Mouse (Mus musculus): ENCODE data around the gene Atp6v1g2. TPM values are rescaled to one million over a fixed set of nuclear protein-coding genes. Genes with fewer than 3 reads are reported as not detected.
A peak's percentile ranks its signal among the peaks of the same experiment; 100 is the strongest.

Atp6v1g2 gene
- total and polyA plus RNA-seq, 3 experiments = 2.4 to 5.0 (median 3.2) TPM

- no peaks in the 10 kb centered on the region for H3K9me3 ChIP-seq (replicated peaks)
- peak overlapping the region; percentile 8; the same call in 1 of the 2 replicates for H3K4me3 ChIP-seq (ENCODE audit: low read depth, low read length)
- DNase-seq (ENCODE audit: low spot score) (no peak), ATAC-seq (ENCODE audit: extremely low read depth, insufficient number of reproducible peaks, low FRiP score, poor library complexity, severe bottlenecking) (peak; percentile 32; the same call in 1 of the 2 replicates)
- peaks cover 71% of the 10 kb centered on the region for H3K27me3 ChIP-seq (ENCODE audit: insufficient read depth, low read length)
- no peaks in the 10 kb centered on the region for H3K36me3 ChIP-seq (replicated peaks)
- TF ChIP-seq GATA2 (IDR thresholded peaks at IDR 0.05; ENCODE audit: borderline replicate concordance, low read depth, low read length) (no peak), GATA1 (IDR thresholded peaks at IDR 0.05; ENCODE audit: borderline replicate concordance, low read length) (no peak), CTCF (IDR thresholded peaks at IDR 0.05; ENCODE audit: low read depth, low read length) (no peak), TAL1 (conservative IDR thresholded peaks at IDR 0.05; ENCODE audit: low read depth, low read length) (no peak), POLR2AphosphoS5 (IDR thresholded peaks at IDR 0.05; ENCODE audit: insufficient replicate concordance, low read depth, low read length) (no peak)
- peaks cover 39% of the 10 kb centered on the region for H3K4me1 ChIP-seq (ENCODE audit: insufficient read depth, low read depth, low read length)
Measured at GRCm38 (mm10) chr17:35201128-35201527, 32.3 kb upstream of the Atp6v1g2 start.

GRCm38 (mm10) chr17:35201787-35202186 is 31.7 kb upstream of the Atp6v1g2 start, which contains the start of gene Tnf:
TSS of gene Tnf (minus strand) at chr17:35202007.
- no peak for ATAC-seq (ENCODE audit: extremely low read depth, insufficient number of reproducible peaks, low FRiP score, poor library complexity, severe bottlenecking)
- DNase-seq (ENCODE audit: low spot score) = no peak
- peaks cover 72% of the 10 kb centered on the region for H3K27me3 ChIP-seq (ENCODE audit: insufficient read depth, low read length)
- no peaks in the 10 kb centered on the region for H3K9me3 ChIP-seq (replicated peaks)
- H3K4me1 ChIP-seq (ENCODE audit: insufficient read depth, low read depth, low read length) = peaks cover 34% of the 10 kb centered on the region
- no peaks in the 10 kb centered on the region for H3K36me3 ChIP-seq (replicated peaks)
- peak within 1 kb of the TSS; percentile 8; the same call in 1 of the 2 replicates for H3K4me3 ChIP-seq (ENCODE audit: low read depth, low read length)
- TF ChIP-seq GATA2 (IDR thresholded peaks at IDR 0.05; ENCODE audit: borderline replicate concordance, low read depth, low read length) (no peak), TAL1 (conservative IDR thresholded peaks at IDR 0.05; ENCODE audit: low read depth, low read length) (no peak), GATA1 (IDR thresholded peaks at IDR 0.05; ENCODE audit: borderline replicate concordance, low read length) (no peak), CTCF (IDR thresholded peaks at IDR 0.05; ENCODE audit: low read depth, low read length) (no peak), POLR2AphosphoS5 (IDR thresholded peaks at IDR 0.05; ENCODE audit: insufficient replicate concordance, low read depth, low read length) (no peak)

DNA sequence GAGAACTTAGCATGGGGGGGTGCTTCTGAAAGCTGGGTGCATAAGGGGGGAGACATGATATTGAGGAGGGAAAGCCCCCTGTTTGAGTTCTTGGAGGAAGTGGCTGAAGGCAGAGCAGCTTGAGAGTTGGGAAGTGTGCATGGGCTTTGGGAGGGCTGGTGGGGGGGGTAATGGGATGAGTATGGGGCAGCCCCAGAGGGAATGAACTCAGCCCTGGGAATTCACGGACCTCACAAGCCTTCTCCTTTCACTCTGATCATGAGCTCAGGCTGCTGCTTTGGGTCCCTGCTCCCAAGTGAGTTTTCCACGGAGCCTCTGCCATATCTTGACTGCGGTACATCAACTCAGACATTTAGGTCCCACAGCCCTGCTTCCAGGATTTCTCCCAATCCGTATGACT is 31.0 kb upstream of the Atp6v1g2 start:
- H3K9me3 ChIP-seq (replicated peaks) = no peaks in the 10 kb centered on the region
- ATAC-seq (ENCODE audit: extremely low read depth, insufficient number of reproducible peaks, low FRiP score, poor library complexity, severe bottlenecking) (no peak), DNase-seq (ENCODE audit: low spot score) (no peak)
- no peak for TF ChIP-seq GATA2 (IDR thresholded peaks at IDR 0.05; ENCODE audit: borderline replicate concordance, low read depth, low read length)
- TF ChIP-seq TAL1 (conservative IDR thresholded peaks at IDR 0.05; ENCODE audit: low read depth, low read length) = no peak
- TF ChIP-seq CTCF (IDR thresholded peaks at IDR 0.05; ENCODE audit: low read depth, low read length) = no peak
- no peak for TF ChIP-seq POLR2AphosphoS5 (IDR thresholded peaks at IDR 0.05; ENCODE audit: insufficient replicate concordance, low read depth, low read length)
- no peak for TF ChIP-seq GATA1 (IDR thresholded peaks at IDR 0.05; ENCODE audit: borderline replicate concordance, low read length)
- no peak overlapping the region for H3K4me3 ChIP-seq (ENCODE audit: low read depth, low read length)
- H3K36me3 ChIP-seq (replicated peaks) = no peaks in the 10 kb centered on the region
- peaks cover 73% of the 10 kb centered on the region for H3K27me3 ChIP-seq (ENCODE audit: insufficient read depth, low read length)
- H3K4me1 ChIP-seq (ENCODE audit: insufficient read depth, low read depth, low read length) = peaks cover 34% of the 10 kb centered on the region

- no peak for TF ChIP-seq GATA2 (IDR thresholded peaks at IDR 0.05; ENCODE audit: borderline replicate concordance, low read depth, low read length)
- TF ChIP-seq CTCF (IDR thresholded peaks at IDR 0.05; ENCODE audit: low read depth, low read length) = no peak
- no peak for TF ChIP-seq GATA1 (IDR thresholded peaks at IDR 0.05; ENCODE audit: borderline replicate concordance, low read length)
- no peak for TF ChIP-seq POLR2AphosphoS5 (IDR thresholded peaks at IDR 0.05; ENCODE audit: insufficient replicate concordance, low read depth, low read length)
- TF ChIP-seq TAL1 (conservative IDR thresholded peaks at IDR 0.05; ENCODE audit: low read depth, low read length) = no peak
- DNase-seq (ENCODE audit: low spot score) (no peak), ATAC-seq (ENCODE audit: extremely low read depth, insufficient number of reproducible peaks, low FRiP score, poor library complexity, severe bottlenecking) (no peak)
- H3K27me3 ChIP-seq (ENCODE audit: insufficient read depth, low read length) = peaks cover 81% of the 10 kb centered on the region
- H3K4me1 ChIP-seq (ENCODE audit: insufficient read depth, low read depth, low read length) = peaks cover 36% of the 10 kb centered on the region
- no peak within 1 kb of the TSS for H3K4me3 ChIP-seq (ENCODE audit: low read depth, low read length)
- H3K9me3 ChIP-seq (replicated peaks) = no peaks in the 10 kb centered on the region
- no peaks in the 10 kb centered on the region for H3K36me3 ChIP-seq (replicated peaks)
Measured at GRCm38 (mm10) chr17:35204494-35205379, 28.7 kb upstream of the Atp6v1g2 start, which contains the start of gene Lta. TSS of gene Lta (minus strand) at chr17:35205351.

- DNase-seq (ENCODE audit: low spot score) = no peak
- peaks cover 33% of the 10 kb centered on the region for H3K4me1 ChIP-seq (ENCODE audit: insufficient read depth, low read depth, low read length)
- peaks cover 81% of the 10 kb centered on the region for H3K27me3 ChIP-seq (ENCODE audit: insufficient read depth, low read length)
- H3K9me3 ChIP-seq (replicated peaks) = no peaks in the 10 kb centered on the region
- H3K4me3 ChIP-seq (ENCODE audit: low read depth, low read length) = no peak overlapping the region
- TF ChIP-seq TAL1 (conservative IDR thresholded peaks at IDR 0.05; ENCODE audit: low read depth, low read length) (no peak), POLR2AphosphoS5 (IDR thresholded peaks at IDR 0.05; ENCODE audit: insufficient replicate concordance, low read depth, low read length) (no peak), GATA2 (IDR thresholded peaks at IDR 0.05; ENCODE audit: borderline replicate concordance, low read depth, low read length) (no peak), GATA1 (IDR thresholded peaks at IDR 0.05; ENCODE audit: borderline replicate concordance, low read length) (no peak), CTCF (IDR thresholded peaks at IDR 0.05; ENCODE audit: low read depth, low read length) (no peak)
- no peak for ATAC-seq (ENCODE audit: extremely low read depth, insufficient number of reproducible peaks, low FRiP score, poor library complexity, severe bottlenecking)
- no peaks in the 10 kb centered on the region for H3K36me3 ChIP-seq (replicated peaks)
Measured at GRCm38 (mm10) chr17:35205380-35205769, 28.1 kb upstream of the Atp6v1g2 start.

All from G1E (cell line).